Mouse (Mus musculus) frontal cortex, postnatal 14 days (tissue): ENCODE data around the gene Cep170b.

Experiments used
- DNase-seq, 2 experiments: peaks; one replicate each; pipeline ENCODE4 v3.0.0; 2022; ENCODE audit warnings: low spot score in 2 of 2

Gene Cep170b

DNA sequence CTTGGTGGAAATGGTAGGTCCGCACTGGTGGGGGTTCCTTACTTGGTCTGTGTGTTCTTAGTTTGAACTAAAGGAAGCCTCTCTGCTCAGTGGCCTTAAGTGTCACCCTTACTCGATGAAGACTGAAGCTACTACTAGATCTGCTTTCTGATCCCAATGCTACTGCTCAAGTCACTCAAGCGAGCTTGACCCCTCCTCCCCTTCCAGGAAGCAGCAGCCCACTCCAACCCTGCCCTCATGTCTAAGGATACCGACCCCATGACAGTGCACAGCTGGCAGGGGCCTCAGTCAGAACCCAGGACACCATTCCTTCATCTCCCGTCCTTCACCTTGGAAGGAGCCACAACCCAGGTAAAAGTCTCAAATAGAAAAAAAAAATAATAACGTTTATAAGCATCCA, at the start of gene Cep170b:
Gene Cep170b (plus strand): TSS at position 240 of the 400 bp plus-strand sequence.
- DNase-seq: no peak

DNA sequence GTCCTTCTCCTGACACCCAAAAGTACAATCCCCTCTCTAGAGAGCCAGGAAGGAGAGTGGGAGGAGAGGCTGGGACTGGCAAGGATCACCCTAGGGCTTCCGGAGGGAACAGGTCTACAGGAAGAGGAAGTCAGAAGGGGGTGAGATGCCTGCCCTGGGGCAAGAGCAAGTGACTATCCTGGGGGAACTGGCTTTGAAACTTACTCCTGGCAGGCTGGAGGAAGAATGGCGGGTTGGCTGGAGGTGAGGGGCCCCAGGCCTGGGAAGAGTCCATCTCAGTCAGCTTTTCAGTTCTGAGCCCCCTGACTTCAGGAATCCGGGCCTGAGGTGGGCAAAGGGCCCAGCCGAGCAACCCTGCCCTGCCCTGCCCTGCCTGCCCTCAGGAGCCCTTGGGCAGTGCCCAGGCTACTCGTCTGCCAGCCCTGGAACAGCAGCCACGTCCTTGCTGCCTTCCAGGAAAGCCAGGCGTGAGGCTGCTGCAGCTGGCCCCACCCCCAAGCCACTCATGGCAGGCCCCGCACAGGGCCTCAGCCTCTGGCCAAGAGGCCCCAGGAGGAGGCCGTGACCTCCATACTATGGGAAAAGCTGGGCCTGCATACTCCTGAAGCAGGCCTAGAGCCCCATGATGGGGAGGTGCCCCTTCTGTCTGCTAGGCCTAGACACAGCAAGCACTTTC, 49.4 kb upstream of the Cep170b start:
- DNase-seq: no peak

DNA sequence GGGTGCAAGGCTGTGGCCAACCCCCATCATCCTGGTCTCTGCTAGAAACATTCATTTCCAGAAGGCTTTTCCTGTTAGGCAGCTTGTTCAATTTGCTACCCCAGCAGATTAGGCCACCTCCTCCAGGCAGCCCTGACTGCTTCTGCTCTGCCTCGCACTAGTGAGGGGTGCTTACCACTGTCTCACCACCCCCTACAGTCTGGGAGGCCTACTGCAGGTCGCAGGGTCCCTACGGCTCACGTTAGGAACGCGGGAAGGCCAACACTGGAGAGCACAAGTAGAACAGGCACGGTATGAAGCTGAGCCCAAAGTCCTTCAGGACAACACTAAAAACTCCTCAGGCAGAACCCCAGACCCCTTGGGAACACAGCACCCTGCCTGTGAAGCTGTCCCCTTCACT, 48.4 kb upstream of the Cep170b start:
- DNase-seq: no peak

DNA sequence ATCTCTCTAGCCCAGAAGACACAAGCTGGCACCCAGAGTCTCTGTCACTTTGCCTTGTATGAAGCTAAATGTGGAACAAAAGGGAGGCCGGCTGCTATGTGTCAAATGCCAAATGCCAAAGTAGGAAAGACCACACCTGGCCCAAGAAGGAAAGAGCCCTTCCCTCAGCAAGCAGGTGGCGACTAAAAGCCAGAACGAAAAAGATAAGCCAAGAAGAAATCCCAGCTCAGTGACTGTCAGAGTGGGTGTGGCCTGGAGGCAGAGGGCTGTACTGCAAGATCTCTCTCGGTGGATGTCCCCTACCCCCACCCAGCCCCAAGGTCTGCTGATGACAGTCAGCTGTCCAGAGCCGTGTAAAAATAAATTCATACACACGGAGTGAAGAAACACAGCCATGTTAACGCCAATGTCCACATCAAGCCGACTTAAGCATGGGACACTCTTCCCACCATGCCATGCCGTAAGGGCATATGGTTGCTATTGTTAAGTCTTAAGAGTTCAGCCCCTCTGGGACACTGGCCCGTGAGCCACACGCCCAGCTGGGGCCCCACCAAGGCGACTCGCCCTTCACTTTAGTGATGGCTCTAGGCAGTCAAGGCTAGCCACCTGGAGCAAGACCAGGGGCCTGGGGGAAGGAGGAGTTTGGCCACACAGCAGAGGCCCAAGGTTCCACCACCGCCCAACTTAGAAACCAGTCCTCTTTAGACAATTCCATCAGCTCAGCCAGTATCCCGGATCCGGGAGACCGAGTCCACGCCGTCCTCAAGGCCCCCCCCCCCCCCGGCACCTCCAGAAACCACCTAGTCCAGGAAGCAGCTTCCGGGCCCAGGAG, 47.3 kb upstream of the Cep170b start:
- DNase-seq: no peak

DNA sequence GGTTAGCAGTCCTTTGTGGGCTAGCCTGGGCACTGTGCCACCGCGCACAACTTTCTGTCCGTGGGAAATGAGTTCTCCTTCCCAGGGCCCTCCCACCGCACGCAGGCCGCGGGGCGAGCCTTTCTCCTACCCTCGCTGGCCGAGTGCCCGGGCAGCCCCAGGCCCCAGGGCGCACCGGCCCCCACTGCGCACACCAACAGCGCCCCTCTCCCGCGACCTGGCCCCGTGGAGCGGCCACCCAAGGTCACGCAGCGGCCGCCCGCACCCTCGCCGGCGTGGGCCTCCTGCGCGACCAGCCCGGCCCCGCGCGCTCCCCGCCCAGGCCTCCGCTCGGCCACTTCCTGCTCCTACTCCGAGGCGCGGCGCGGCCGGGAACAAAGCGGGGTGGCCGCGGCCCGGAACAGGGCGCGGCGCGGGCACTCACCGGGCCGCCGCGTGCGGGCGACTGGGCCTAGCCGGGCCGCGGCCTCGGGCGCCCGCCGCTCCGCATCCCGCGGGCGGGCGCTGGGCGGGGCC, 46.6 kb upstream of the Cep170b start:
- DNase-seq: no peak

DNA sequence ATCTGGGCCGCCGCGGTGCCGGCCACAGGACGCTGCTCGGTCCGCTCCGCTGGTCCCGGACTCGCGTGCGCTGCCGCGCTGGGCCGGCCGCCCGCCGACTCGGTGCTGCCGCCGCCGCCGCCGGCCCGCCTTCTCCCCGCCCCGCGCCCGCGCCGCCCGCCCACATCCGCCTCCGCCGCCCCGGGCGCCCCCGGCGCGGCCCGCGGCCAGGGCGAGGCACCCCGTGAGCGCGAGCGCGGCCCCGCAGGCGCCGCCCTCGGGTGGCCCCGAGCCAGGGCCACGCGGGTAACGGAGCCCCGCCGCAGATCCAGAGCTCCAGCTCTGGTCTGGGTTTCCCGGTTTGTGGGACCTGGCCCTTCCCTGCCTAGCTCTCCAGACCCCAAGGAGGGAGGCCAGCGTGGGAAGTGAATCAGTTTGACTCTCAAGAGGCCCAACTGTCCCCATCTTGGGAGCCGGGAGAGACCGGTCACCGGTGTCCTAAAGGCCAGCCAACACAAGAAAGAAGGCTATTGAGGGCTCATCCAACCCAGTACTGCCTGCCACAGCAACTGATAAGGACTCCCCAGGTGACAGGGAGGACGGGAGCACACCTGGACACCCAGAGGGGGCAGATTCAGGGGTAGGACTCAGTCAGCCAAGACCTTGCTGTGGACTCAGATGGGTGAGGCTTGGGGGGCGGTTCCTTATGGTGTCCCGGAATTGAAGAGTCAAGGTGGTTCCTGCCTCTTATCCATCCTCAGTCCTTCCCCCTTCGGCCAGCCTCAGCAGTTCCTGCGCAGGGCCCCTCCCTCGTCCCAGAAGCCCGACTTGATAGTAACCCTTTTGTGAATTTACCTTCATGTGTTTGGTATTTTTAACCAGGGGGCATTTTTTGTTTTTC, 45.9 kb upstream of the Cep170b start, which contains the start of gene Akt1:
Gene Akt1 (minus strand): TSS at position 753 of the 880 bp plus-strand sequence.
- peak in 1 of 2 experiments; percentile 40 for DNase-seq

DNA sequence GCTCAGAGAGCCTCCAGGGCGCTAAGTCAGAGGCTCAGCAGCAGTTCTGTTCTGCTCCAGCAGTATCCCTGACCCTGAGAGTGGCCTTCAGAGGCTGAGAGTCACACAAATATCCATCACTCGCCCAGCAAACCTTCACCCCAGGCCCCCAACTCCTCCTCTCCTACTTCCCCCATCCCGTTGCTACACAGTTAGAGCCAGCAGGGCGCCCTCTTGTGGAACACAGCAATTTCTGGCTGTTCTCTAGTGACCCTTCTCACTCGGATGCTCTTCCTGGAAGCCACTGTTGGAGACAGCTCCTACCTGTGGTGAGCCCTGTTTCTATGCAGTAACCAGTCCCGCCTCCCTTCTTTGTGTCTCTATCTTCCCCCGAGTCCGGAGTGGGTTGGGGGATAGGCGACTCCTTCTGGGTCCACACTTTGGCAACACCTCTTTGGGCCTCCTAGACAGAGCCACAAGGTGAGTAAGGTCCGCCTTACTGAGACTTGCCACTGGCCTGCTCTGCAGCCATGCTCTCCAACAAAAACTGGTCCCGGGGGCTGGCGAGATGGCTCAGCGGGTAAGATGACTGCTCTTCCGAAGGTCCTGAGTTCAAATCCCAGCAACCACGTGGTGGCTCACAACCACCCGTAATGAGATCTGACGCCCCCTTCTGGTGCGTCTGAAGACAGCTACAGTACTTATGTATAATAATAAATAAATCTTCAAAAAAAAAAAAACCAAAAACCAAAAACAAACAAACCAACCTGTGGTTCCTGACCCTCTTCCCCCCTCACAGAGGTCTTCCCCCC, 44.8 kb upstream of the Cep170b start:
- DNase-seq: peak; percentile 67 to 71

DNA sequence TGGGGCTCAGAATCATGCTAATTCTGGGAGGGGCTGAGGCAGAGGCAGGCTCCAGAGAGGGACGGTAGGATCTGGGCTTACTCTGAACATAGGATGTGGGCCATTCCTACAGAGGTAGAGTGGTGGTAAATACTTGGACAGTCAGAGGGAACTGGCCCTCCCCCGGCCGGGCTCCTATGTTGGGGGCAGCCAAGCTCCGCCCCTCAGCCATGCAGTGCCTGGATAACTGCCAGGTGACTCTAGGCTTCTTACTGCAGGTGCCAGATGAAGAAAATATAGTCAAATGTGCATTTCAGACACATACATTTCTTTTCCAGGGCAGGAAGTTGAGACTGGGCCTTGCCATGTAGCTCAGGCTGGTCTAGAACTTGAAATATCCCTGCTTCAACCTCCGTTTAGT, 43.2 kb upstream of the Cep170b start:
- DNase-seq: no peak

DNA sequence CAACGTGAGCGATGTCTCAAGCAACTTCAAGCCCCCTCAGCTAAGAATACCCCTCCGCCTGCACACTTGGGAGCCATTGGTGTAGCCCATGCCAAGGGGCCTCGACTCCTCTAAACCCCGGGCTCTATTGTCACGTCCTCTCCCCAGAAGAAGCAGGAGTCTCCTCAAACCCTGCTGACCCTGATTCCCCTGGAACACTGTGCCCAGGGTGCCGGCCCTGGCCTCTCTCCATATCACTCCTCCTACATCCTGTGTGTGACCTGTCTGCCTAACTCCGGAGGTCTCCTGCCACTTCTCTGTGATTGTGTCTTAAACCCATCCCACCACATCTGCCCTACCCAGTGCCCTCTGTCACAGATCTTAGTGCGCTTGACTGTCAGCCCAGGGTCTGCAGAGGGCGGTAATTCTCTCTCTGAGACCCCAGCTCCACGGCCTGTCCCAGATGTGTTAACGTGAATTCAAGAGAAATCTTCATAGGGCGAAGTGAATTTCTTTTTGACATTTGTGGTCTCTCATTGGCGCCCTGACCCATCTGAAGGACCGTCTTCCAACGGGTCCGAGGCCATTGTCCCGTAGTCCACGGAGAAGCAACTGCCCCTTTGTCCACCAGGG, 42.2 kb upstream of the Cep170b start:
- no peak for DNase-seq

DNA sequence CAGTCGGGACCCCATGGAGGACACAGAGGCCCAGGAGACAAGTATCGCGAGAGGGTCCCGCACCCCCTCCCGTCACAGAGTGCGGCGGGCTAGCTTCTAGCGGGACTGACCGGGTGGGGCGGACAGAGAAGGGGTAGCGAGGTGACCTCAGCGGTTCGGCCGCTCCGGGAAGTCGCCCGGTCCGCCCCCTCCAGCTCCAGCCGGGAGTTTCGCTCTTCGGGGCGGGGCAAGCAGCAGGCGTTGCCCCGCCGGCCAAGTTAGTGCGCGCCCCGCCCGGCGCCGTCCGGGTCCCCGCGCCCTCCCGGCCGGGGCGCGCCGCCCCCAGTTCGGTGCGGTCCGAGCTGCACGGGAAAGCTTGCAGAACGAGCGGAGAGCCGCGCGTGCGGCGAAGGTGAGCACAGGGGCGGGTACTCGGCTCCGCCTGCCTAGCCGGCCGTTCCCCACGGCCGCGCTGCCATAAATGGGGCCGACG, 41.7 kb upstream of the Cep170b start, which contains the start of gene Zbtb42:
Gene Zbtb42 (plus strand): TSS at position 274 of the 472 bp plus-strand sequence.
- no peak for DNase-seq

DNA sequence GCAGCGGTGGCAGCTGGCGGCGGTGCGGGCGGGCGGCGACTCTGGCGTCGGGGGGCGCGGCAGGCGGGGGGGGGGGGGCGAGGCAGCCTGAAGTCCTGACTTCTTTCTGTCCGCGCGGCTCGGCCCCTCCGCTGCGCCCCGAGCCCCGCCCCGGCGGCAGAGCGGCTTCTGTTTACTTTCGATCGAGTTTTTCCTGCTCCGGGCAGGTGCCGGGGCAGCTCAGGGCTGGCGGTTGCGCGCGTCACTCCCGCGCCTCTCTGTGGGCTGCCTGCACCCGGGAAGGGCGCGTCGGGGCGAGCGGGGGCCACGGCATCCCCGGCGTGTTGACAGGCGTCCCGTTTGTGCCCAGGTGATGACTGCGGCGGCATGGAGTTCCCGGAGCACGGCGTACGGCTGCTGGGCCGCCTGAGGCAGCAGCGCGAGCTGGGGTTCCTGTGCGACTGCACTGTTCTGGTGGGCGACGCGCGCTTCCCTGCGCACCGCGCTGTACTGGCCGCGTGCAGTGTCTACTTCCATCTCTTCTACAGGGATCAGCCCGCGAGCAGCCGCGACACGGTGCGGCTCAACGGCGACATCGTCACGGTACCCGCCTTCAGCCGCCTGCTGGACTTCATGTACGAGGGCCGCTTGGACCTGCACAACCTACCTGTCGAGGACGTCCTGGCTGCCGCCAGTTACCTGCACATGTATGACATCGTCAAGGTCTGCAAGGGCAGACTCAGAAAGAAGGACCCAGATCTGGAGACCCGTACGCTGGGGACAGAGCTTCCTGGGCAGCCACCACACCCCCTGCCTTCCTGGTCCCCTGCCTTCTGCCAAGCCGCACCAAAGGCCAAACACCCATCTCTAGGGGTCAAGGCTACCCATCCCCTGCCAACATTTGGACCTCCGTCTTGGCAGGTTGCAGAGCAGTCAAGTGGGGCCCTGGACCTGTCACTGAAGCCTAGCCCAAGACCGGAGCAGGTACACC, 40.9 kb upstream of the Cep170b start:
- no peak for DNase-seq

DNA sequence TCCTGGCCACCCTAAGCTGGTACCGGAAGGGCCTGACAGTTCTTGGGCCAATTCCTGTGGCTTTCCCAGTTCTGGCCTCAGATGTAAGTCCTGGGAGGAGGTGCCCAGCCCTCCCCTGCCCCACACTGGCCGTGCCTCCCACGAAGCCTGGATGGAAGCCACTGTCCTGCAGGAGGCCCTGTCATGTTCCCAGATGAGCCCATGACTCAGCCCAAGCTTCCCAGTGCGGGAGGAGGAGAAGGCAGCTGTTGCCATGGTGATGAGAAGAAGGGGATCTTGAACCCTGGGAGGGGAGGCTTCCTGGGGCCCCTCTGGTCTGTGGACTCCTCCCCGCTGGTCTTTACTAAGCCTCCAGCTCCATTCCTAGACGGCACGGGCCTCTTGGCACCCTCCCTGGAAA, 36.9 kb upstream of the Cep170b start:
- DNase-seq: no peak

DNA sequence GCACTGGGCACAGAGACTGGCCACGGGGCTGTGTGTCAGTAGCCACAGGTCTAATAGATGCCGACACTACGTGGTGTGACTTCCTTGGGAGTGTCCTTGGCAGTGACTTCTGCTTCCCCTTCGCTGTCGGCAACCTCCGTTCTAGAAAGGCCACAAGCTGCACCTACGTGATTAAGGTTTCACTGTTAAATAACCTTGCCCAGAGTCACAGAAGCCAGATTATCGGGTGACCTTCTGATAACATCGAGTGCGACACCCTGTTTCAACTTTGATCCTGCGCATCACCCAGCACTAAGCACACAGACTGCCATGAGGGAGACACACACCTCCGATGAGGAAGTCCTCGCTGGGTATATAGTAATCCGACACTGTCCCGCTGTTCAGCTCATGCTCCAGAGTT, 31.8 kb upstream of the Cep170b start:
- DNase-seq: no peak

DNA sequence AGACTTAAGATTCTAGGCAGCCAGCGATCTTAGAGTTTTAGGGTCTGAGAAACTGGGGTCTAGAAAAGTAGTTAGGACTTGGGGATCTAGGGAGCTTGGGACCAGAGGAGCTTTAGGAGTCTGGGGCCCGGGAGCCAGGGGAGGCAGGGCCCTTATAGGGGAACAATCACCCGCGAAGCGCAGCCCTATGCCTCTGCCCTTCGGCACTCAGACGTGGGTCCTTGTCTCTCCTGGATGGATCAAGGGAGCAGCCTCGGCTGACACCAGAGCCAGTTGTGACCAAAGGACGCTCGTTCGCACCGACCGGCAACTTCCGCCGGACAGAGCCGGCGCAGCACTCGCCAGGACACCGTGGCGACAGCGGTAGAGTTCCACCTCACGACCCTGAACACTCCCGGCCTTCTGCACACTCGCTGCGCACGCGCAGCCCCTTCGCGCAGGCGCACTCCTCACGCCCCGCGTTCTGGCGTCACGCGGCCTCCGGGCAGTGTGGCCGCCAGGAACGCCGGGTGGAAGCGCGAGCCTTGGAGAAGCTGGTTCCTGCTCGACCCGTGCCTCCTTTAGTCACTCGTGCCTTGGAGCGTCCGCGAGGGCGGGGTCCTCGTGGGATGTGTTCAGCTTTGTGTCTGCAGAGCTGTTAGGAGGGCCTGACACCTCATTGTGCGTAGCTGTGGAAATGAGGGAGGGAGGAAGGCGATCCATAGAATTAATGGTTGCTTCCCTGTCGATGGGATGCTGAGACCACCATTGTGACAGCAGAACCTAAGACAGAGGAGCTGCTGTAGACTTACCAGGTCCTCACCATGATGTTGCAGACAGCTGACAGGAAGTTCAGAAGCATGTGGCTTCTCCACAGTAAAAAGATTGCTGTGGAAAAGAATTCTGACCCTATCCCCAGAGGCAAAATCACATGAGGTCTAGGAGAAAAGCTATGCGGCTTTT, 26.8 kb upstream of the Cep170b start:
- peak; percentile 90 to 92 for DNase-seq

DNA sequence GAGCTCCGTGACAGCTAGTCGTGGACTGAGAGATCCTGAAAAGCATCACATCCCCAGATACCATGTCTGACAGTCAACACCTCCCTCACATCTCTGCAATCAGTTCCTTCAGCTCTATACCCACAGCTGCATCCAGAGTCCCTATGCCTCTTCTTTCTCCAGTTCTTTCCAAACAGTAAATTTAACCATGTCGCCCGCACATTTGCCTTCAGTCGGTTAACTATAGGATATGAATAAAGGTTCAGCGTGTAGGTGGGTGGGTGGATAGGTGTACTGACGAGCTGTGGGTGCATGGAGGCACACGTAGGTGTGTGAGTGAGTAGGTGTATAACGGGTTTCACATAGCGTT, 26.2 kb upstream of the Cep170b start:
- DNase-seq: no peak

DNA sequence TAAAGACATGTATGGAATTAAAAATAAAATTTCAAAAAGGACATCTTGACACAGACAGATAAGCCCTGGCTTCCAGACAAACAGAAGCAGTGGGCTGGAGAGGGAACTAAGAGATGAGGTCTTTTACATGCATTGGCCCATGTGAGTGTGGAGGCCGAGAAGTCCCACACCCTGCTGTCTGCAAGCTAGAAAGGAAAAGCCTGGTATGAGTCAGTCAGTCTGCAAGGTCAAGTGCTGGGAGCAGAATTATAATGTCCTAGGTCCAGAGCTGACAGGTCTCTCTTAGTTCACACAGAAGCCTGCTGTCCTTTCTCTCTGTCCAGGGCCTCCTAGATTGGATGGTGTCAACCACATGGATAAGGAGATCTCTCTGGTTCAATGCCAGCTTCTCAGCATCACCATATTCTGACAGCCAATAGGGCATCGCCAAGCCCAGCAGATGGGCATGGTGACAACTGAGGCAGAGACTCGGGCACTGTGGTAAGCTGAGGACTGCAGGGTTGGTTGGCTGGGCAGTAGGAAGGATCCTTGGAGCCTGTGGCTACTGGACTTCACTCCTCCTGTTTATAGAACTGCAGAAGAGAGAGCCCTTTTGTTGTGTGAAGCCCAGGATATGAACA, 23.3 kb upstream of the Cep170b start:
- DNase-seq: no peak

DNA sequence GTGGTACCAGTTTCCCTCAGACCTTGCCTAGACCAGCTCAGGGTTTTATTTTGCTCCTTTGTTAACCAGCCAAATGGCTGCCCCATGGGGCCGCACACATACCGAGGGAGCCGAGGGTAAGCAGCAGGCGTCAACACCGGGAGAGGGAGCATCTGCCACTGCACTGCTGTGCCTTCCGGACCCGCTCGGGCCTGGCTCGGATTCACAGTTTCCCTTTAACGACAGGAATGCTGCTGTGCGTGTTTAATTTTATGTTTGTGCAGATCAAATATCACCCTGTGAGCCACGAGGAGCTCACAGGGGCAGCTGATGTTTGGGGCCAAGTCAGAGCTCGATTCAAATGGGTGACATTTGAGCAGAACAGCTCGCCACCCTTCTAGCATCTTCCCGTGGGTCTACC, 19.7 kb upstream of the Cep170b start:
- no peak for DNase-seq
